Mouse (Mus musculus): ENCODE data around the gene Otof. TPM values are rescaled to one million over a fixed set of nuclear protein-coding genes. Genes with fewer than 3 reads are reported as not detected.
A peak's percentile ranks its signal among the peaks of the same experiment; 100 is the strongest.

Otof gene
- total RNA-seq, 2 experiments from 2014 or later: 0.05 to 0.18 TPM

DNA sequence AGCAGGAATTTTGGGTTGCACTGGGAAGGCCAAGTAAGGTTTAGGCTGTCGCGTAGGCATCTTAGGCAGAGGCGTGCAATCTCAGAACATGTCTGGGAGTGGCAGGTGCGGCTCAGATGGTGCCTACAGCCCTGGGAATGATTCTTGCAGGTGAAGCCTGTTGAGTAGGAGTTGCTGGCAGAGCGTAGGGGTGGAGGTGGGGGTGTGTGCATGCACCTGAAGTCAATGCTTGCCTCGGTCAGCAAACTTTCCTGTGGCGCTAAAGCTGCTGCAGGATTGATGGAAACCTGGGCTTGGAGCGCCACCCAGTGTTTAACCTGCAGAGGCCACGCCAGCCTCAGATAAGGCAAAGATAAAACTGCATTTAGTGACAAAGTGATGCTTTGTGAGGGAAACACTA is 118.6 kb downstream of the Otof start:
- peak; percentile 32 to 33 for DNase-seq
- intact Hi-C loops (cut with DNase I): no loop called here

DNA sequence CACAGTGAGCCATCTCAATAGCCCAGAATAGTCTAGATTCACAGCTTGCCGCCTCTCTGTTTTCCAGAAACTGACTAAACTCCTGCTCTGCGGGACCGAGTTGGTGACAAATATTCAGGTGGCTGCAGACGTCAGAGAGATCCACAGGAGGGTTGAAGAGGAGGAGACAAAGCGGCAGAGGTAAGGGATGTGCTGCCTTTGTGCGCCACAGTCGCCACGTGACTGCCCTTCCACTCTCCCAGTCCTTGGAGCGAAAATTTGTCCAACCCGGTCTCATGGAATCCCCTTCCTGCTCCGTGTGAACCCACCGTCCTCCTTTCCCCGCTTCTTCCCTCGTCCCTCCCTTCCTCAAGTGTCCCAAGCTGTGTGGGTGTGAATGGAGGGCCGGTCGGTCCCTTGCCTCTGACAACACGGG is 119.1 kb downstream of the Otof start:
- DNase-seq: no peak
- intact Hi-C loops (cut with DNase I): no loop called here

DNA sequence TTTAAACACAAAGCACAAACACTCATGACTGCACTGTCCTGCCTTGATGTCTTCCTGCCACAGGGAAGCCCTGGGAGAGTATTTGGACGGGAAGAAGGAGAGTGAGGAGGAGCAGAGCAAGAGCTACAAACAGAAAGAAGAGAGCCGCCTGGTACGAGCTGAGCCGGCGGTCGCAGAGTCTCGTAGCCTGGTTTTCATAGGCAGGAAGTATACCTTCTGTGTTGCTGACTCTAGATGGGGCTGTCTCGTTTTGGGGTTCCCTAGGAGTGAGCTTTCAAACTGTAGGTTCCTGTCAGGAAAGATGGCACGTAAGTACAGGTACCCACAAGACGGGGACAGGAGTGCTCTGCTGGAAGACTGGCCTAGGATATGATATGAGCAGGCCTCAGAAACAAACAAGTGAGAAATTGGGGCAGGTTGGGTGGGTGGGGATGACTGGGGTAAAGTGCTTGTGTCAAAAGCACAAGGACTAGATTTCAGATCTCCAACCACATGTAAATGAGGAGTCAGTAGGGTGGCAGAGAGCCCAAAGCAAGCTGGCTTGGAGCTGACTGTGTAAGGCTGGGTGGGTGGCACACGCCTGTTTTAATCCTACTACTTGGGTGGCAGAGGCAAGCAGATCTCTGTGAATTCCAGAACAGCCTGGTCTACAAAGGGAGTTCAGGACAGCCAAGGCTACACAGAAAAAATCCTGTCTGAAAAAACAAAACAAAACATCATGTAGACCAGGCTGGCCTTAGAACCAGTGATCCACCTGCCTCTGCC is 119.9 kb downstream of the Otof start:
- no peak for DNase-seq
- intact Hi-C loops (cut with DNase I): no loop called here

DNA sequence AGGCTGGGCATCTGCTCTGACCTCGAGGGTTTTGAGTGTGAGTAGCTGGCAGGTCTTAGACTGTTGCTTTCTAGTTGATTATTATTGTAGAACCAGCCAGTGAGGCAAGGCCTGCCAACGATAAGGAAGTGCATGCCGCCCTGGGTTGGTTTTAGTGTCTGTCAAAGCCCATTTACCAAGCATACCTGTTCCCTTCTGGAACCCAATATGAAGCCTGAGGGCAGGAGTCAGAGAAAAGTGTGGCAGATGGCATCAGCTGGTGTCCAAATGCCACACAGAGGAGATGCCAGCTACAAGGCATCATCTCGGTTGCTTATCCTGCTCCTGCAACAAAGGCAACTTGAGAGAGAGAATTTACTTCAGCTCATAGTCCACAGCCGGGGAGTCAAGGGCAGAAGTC is 120.9 kb downstream of the Otof start:
- no peak for DNase-seq
- intact Hi-C loops (cut with DNase I): no loop called here

Other genes with a start within 250 kb of the Otof start
- gene Selenoi, start 229.4 kb downstream of the Otof start, total RNA-seq (2021): 1 to 10 TPM; 9.0 to 9.8 TPM
- under 1 TPM in 1 of 2 experiments, not detected in 1; 0.48 TPM for gene Drc1, start 180.5 kb downstream of the Otof start, total RNA-seq (2021)
- not detected for gene 1700001C02Rik, start 4.1 kb upstream of the Otof start, total RNA-seq (2021)
- not detected for gene Cib4, start 83.9 kb upstream of the Otof start, total RNA-seq (2021)
- under 1 TPM; 0.44 to 0.46 TPM for gene Kcnk3, start 126.2 kb upstream of the Otof start, total RNA-seq (2021)
- 10 to 100 TPM; 11.3 to 12.6 TPM for gene Slc35f6, start 186.0 kb upstream of the Otof start, total RNA-seq (2021)
- 1 to 10 TPM; 3.2 to 3.8 TPM for gene Cenpa, start 204.8 kb upstream of the Otof start, total RNA-seq (2021)
- gene Dpysl5, start 249.6 kb upstream of the Otof start, total RNA-seq (2021): 1 to 10 TPM; 1.4 to 2.2 TPM

Data from gastrocnemius, postnatal 36 days (tissue).